Mouse (Mus musculus) stomach, embryonic 14.5 days (tissue): ENCODE measurements around the gene Wnt9a. TPM values are rescaled to one million over a fixed set of nuclear protein-coding genes. Genes with fewer than 3 reads are reported as not detected.

Source experiments
- ATAC-seq: fragments of 200-750 bp; cut with Nextera tagmentation; 2 replicates; pipeline ENCODE4 v1.8.0; 2017; ENCODE audit warnings: low read depth, moderate TSS enrichment; ENCODE audit not compliant: insufficient number of reproducible peaks, insufficient read depth, low FRiP score
- H3K27ac ChIP-seq: fragments of 300-500 bp; sonication (generic); 2 replicates; pipeline ENCODE4 v1.5.1; 2014; ENCODE audit warnings: mild to moderate bottlenecking, low read length, moderate library complexity, mixed read lengths
- H3K27me3 ChIP-seq: fragments of 300-500 bp; sonication (generic); 2 replicates; pipeline ENCODE4 v1.6.1; 2014; ENCODE audit warnings: low read length, control low read depth, mixed read lengths; ENCODE audit not compliant: control insufficient read depth, insufficient read depth
- H3K36me3 ChIP-seq: fragments of 300-500 bp; sonication (generic); 2 replicates; pipeline ENCODE4 v1.6.1; 2014; ENCODE audit warnings: mild to moderate bottlenecking, control low read depth, low read length, moderate library complexity, mixed read lengths; ENCODE audit not compliant: control insufficient read depth, insufficient read depth
- H3K4me1 ChIP-seq: fragments of 300-500 bp; sonication (generic); 2 replicates; pipeline ENCODE4 v1.6.1; 2014; ENCODE audit warnings: low read length, control low read depth, mixed read lengths; ENCODE audit not compliant: control insufficient read depth, insufficient read depth
- H3K4me2 ChIP-seq: fragments of 300-500 bp; sonication (generic); replicated peaks from 2 replicates; pipeline ENCODE4 v1.6.1; 2014; ENCODE audit warnings: low read depth, low read length, control low read depth
- H3K4me3 ChIP-seq: fragments of 300-500 bp; sonication (generic); 2 replicates; pipeline ENCODE4 v1.5.1; 2014; ENCODE audit warnings: low read depth, low read length, control low read depth
- H3K9ac ChIP-seq: fragments of 300-500 bp; sonication (generic); replicated peaks from 2 replicates; pipeline ENCODE4 v1.6.1; 2014; ENCODE audit warnings: low read depth, mild to moderate bottlenecking, control low read depth, low read length, moderate library complexity, mixed read lengths
- H3K9me3 ChIP-seq: fragments of 300-500 bp; sonication (generic); 2 replicates; pipeline ENCODE4 v1.6.1; 2016; ENCODE audit warnings: low read depth, low read length, control low read depth; ENCODE audit not compliant: control insufficient read depth
- WGBS: fragments of 180-500 bp; shearing (Covaris S2); extraction: QIAGEN DNeasy Blood & Tissue Kit; methylation state at CpG from one replicate; pipeline ENCODE4 v1.1.7; 2014; 5-methylcytosine and 5-hydroxymethylcytosine counted together
- polyA plus RNA-seq: library from polyadenylated mRNA; unstranded; fragments of >200 nt; fragmentation: Nextera tagmentation; extraction: Ambion mirVana; gene quantifications from 2 replicates; pipeline ENCODE4 v1.2.1, GENCODE M21; 2014

The Wnt9a gene
- polyA plus RNA-seq, 1 experiment from 2014 or later: 3.1 TPM

- WGBS: 40% methylated on average over 6 of the region's 6 CpGs
- no peaks in the 10 kb centered on the region; the same call in 1 of the 2 replicates for H3K9me3 ChIP-seq
Measured at GRCm38 (mm10) chr11:59266727-59267126, 40.0 kb upstream of the Wnt9a start.

GRCm38 (mm10) chr11:59274184-59274583, 32.5 kb upstream of the Wnt9a start:
- 71% methylated on average over 2 of the region's 3 CpGs for WGBS

More at GRCm38 (mm10) chr11:59266727-59267126, 40.0 kb upstream of the Wnt9a start:
- no peak overlapping the region for H3K4me3 ChIP-seq
- no peak overlapping the region for H3K9ac ChIP-seq
- no peak for ATAC-seq
- no peak overlapping the region for H3K4me2 ChIP-seq
- peaks cover 3% of the 10 kb centered on the region; the same call in 1 of the 2 replicates for H3K4me1 ChIP-seq
- H3K27ac ChIP-seq: no peak overlapping the region
- peaks cover 17% of the 10 kb centered on the region for H3K27me3 ChIP-seq
- no peaks in the 10 kb centered on the region for H3K36me3 ChIP-seq

DNA sequence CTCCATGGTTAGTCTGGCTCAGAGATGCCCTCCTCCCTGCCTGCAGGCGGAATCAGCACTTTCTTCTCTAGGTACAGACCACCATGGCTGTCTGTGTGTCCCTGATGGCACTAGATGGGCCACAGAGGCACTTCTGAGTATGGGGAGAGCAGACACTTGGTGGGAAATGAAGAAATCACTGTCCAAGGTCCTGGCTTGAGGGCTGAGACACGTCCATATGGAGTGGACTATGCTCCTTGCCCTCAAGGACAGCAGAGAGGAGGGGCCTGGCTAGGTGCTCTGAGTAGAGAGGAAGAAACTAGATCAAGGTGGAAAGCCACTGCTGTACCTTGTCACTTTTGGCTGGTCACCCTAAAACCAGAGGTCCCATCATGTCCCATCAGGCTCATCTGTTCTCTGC, 29.9 kb upstream of the Wnt9a start:
- no peak overlapping the region for H3K4me2 ChIP-seq
- no peaks in the 10 kb centered on the region for H3K36me3 ChIP-seq
- ATAC-seq: no peak
- H3K27me3 ChIP-seq: no peaks in the 10 kb centered on the region
- H3K27ac ChIP-seq: no peak overlapping the region
- H3K9me3 ChIP-seq: no peaks in the 10 kb centered on the region
- H3K4me3 ChIP-seq: no peak overlapping the region
- no peaks in the 10 kb centered on the region for H3K4me1 ChIP-seq
- H3K9ac ChIP-seq: no peak overlapping the region
- WGBS: 25% methylated on average over 2 of the region's 2 CpGs

More at GRCm38 (mm10) chr11:59274184-59274583, 32.5 kb upstream of the Wnt9a start:
- ATAC-seq: no peak
- Histone ChIP-seq H3K4me2 (no peak overlapping the region), H3K4me1 (no peaks in the 10 kb centered on the region), H3K27ac (no peak overlapping the region), H3K4me3 (no peak overlapping the region), H3K27me3 (no peaks in the 10 kb centered on the region), H3K9me3 (no peaks in the 10 kb centered on the region), H3K36me3 (no peaks in the 10 kb centered on the region), H3K9ac (no peak overlapping the region)

GRCm38 (mm10) chr11:59278047-59278446, 28.7 kb upstream of the Wnt9a start:
- Histone ChIP-seq H3K9ac (no peak overlapping the region), H3K4me3 (no peak overlapping the region), H3K27ac (no peak overlapping the region), H3K4me1 (no peaks in the 10 kb centered on the region), H3K9me3 (no peaks in the 10 kb centered on the region), H3K27me3 (no peaks in the 10 kb centered on the region), H3K4me2 (no peak overlapping the region), H3K36me3 (no peaks in the 10 kb centered on the region)
- 66% methylated on average over 4 of the region's 4 CpGs for WGBS
- ATAC-seq: no peak

DNA sequence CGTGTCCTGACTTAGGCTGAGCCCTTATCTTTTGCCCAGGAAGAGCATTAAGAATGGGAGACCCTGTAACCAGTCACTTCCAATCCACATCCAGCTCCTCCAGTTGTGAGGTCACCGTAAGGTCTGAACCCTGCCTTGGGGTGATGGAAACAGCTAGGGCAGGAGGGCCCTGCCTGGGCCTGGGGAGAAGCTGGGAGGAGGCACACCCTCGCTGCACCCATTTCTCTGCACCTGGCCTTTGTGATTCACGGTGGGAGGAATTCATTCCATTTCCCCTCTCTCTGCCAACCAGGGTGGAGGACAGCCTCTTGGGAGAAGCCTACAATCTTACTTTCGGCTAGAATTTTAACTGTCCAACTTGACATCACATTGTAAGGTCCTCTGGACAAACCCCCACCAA, 24.6 kb upstream of the Wnt9a start:
- WGBS: 68% methylated on average over 5 of the region's 5 CpGs
- Histone ChIP-seq H3K9ac (no peak overlapping the region), H3K4me3 (no peak overlapping the region), H3K27me3 (peaks cover 15% of the 10 kb centered on the region; the same call in 1 of the 2 replicates), H3K27ac (no peak overlapping the region), H3K4me2 (no peak overlapping the region), H3K4me1 (no peaks in the 10 kb centered on the region), H3K9me3 (no peaks in the 10 kb centered on the region), H3K36me3 (no peaks in the 10 kb centered on the region)
- ATAC-seq: no peak

- H3K27ac ChIP-seq: no peak overlapping the region
- H3K4me2 ChIP-seq: no peak overlapping the region
- H3K36me3 ChIP-seq: no peaks in the 10 kb centered on the region
- ATAC-seq: no peak
- H3K9ac ChIP-seq: no peak overlapping the region
- H3K4me3 ChIP-seq: no peak overlapping the region
- peaks cover 22% of the 10 kb centered on the region for H3K27me3 ChIP-seq
- no peaks in the 10 kb centered on the region for H3K4me1 ChIP-seq
- 58% methylated on average over 10 of the region's 10 CpGs for WGBS
- H3K9me3 ChIP-seq: no peaks in the 10 kb centered on the region
Measured at GRCm38 (mm10) chr11:59282933-59283332, 23.8 kb upstream of the Wnt9a start.

DNA sequence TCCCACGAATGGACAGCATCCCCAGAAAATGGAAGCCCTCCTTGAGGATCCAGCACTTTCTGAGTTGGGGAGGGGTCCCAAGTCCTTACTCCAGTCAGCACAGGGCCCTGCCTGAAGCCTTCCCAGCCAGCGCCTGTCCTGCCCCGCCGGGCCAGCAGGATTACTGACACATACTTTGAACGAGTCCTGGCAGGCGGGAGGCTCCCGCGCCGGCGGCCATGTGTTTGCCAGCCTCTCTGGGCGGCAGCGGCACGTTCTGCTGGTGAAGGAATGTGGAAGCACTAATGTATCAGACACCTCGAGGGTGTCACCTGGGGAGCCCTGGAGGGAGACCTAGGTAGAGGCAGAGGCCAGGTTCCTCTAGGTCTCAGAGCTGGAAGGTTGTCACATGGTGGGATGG, 22.6 kb upstream of the Wnt9a start:
- Histone ChIP-seq H3K4me2 (no peak overlapping the region), H3K4me3 (no peak overlapping the region), H3K4me1 (no peaks in the 10 kb centered on the region), H3K27me3 (peaks cover 34% of the 10 kb centered on the region), H3K27ac (no peak overlapping the region), H3K9ac (no peak overlapping the region), H3K9me3 (no peaks in the 10 kb centered on the region), H3K36me3 (no peaks in the 10 kb centered on the region)
- no peak for ATAC-seq
- 21% methylated on average over 14 of the region's 14 CpGs for WGBS

DNA sequence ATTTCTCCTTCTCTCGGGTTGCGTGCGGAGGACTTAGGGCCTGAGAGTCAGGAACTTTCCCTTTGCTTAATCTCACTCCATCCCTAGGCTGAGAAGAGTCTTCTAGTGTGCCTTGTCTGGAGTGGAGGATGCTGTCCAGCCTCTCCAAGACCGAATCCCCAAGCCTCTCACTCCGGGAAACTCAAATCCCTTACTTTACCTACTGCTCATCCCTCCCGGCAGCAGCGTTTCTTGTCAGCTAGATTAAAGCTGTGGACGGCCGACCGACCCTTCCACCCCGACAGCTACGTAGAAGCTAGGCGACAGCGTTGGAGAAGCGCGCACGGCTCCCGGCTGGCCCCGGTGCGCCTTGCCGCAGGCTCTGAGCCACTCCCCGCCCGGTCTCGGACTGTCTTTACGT, 17.0 kb upstream of the Wnt9a start:
- Histone ChIP-seq H3K4me2 (no peak overlapping the region), H3K4me3 (peak overlapping the region; percentile 28; the same call in 1 of the 2 replicates)
- no peak for ATAC-seq

GRCm38 (mm10) chr11:59290702-59291303, 15.9 kb upstream of the Wnt9a start, which contains the start of gene Wnt3a:
TSS of gene Wnt3a (minus strand) at chr11:59290752.
- H3K4me1 ChIP-seq: peaks cover 4% of the 10 kb centered on the region; the same call in 1 of the 2 replicates
- H3K4me2 ChIP-seq: peak within 1 kb of the TSS; percentile 54
- peaks cover 70% of the 10 kb centered on the region for H3K27me3 ChIP-seq
- ATAC-seq: no peak
- H3K9ac ChIP-seq: no peak within 1 kb of the TSS
- H3K4me3 ChIP-seq: peak within 1 kb of the TSS; percentile 28
- H3K27ac ChIP-seq: no peak within 1 kb of the TSS
- 1% methylated on average over 39 of the region's 60 CpGs for WGBS
- H3K36me3 ChIP-seq: no peaks in the 10 kb centered on the region
- H3K9me3 ChIP-seq: no peaks in the 10 kb centered on the region

More for the DNA sequence above, 17.0 kb upstream of the Wnt9a start:
- Histone ChIP-seq H3K27ac (no peak overlapping the region), H3K9ac (no peak overlapping the region), H3K9me3 (no peaks in the 10 kb centered on the region), H3K36me3 (no peaks in the 10 kb centered on the region), H3K4me1 (peaks cover 4% of the 10 kb centered on the region; the same call in 1 of the 2 replicates), H3K27me3 (peaks cover 70% of the 10 kb centered on the region)
- 1% methylated on average over 25 of the region's 25 CpGs for WGBS
